Mouse (Mus musculus) adrenal gland, adult 8-10 months (tissue): ENCODE measurements around the gene Icmt. TPM values are rescaled to one million over a fixed set of nuclear protein-coding genes. Genes with fewer than 3 reads are reported as not detected.

ENCODE experiments used
- DNase-seq: peaks from one replicate; pipeline ENCODE4 v3.0.0; 2022
- total RNA-seq, 4 experiments: library from RNA; stranded (reverse); gene quantifications; 2 replicates each; pipeline ENCODE4 v1.2.4; 2022

The Icmt gene
- total RNA-seq, 4 experiments from 2014 or later, result 54.1 to 66.7 (median 59.6) TPM

DNA sequence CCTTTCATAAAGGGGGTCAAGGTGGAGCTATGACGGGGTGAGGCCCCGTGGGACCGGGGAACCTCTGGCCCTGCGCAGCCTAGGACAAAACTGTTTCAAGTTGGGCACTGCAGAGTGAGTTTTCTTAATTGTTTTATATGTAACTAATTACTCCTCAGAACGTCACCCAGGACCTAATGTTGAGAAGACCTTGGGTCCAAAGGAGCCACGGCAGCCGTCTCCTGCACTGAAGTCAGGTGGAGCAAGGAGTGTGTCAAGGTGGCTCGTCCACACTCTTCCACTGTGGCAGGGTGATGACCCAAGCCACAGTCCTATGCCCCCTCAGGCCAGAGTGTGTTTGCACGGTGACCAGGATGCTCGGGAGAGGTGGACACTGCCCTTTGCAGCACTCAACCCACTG lies 6.1 kb downstream of the Icmt start:
- no peak for DNase-seq

DNA sequence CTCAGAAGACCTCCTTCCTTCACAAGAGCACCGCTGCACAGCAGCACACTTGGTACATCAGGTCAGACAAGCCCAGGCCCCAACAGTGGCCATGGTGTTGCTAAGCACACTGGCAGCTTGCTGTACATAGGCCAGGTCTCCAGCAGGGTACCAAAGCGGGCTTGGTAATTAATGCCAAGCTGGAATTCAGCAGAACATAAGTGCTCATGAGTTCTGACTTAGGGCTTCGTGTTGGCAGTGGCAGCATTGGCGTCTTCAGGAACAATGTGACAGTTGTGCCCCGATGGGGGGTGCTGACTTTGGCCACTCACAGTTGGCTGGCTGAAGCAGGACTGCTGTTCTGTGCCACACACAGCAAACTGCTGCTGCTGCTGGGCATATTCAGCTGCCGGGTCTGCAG lies 7.7 kb downstream of the Icmt start:
- no peak for DNase-seq

DNA sequence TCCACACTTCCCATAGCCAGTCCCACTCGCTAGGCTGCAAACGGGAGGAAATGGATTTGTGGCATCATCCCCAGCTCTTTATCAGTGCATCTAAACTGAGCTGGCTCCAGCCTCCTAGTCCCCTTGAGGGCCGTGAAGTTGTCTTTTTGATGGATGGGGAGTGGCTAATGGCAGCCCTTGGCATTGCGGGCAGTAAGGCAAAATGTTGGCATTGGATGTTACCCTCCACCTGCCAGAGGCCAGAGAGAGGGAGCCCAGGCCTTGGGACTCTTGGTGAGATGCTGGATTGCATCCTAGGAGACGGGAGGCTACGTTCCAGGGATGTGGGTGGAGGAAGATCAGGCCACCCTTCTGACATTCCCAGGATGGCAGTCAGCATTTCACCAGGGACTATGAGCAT lies 9.0 kb downstream of the Icmt start:
- no peak for DNase-seq

DNA sequence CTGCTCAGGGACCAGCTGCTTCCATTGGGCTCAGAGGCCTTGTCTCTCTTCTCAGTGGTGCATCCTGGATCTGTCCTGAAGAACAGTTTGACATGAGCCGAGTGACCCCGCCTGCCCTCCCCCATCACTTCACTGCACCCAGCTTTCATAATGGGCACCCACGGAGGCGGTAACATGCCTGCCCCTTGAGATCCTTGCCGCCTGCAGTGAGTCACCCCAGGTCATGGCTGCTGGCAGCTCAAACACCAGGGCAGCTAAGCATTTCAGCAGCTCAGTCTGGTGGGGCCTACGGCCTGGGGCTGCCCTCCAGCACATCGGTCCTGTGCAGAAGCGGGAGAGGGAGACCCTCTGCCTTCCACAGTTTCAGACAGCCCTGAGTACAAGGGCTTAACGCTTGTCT lies 10.5 kb downstream of the Icmt start:
- DNase-seq, result no peak

DNA sequence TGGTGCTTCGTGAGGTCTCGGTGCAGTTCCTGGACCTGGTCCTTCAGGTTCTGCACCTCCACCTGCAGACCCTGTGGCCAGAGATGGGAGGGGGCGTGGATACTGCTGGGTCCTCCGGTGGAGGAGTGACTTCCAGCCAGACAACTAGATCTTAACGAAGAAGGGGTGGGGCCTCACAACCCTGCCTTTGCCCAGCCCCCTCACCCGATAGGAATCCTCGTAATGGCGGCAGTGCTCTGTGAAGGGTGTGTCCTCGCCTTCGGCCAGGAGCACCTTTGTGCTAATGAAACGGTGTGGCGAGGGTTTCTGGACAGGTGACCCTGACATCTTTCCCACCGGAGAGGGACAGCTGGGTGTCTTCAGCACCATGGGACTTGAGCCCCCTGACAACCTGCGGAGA lies 15.2 kb downstream of the Icmt start:
- DNase-seq, result no peak

DNA sequence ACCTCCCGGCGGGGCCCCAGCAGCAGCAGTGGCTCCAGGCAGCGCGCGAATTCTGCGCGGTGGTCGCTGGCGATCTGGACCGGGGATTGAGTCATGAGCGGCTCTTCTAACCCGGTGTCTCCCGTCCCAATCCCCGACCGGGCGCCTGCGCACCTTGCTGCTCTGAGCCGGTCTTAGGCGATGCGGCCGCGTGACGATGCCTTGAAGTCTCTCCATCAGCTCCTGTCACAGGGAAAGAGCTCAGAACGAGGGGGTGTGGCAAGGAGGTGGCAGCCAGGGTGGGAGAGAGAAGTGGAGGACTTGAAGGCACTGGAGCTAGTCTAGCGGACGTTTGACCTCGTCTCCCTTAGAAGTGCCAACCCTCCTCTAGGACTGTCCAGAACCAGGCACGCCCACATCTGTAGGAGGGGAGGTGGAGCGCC lies 16.2 kb downstream of the Icmt start:
- no peak for DNase-seq

DNA sequence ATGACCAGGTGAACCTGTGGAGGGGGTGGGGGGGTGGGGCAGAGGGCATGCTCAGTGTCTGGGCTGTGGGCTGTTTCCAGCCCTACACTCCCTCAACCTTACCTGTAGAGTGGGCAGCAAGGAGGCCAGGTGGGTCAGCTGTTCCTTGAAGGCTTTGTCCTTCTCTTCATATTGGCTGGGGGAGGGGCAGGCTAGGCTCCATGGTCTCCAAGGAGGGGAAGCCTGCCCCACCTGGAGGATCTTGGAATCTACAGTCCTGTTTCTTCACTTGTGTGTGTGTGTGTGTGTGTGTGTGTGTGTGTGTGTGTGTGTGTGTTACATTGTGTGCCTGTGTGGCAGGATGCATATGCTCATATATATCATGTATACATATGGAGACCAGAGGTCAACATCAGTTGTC lies 16.9 kb downstream of the Icmt start:
- no peak for DNase-seq

DNA sequence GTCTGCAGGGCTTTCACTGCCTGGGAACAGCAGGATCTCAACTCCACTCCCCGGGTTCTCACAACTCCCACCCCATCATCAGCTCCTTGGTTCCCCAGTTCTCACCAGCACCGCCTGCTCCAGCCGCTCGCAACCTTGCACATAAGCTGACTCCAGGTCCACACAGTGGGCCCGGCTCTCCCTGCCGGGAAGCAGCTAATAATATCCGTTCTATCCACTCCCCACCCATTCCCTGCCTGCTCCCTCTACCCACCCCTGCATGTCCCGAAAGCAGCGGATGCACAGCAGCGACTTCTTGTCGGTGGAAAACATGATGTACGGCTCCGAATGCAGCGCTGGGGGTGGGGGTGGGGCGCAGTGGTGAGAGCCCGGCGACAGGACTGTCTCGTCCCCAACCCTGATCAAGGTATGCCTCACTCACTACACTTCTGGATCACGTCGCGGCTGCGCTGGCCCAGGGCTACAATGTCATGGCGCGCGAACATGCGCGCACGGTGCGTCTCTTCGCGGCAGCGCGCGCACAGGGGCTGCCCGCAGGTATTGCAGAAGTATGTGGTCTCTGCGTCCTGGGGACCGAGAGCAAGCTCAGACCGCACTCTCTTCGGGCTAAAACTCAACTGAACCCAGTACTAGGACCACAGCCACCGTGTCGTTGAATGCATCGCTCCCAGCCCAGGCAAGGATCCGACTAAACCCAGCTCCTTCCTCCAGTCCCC lies 18.6 kb downstream of the Icmt start:
- DNase-seq, result no peak

DNA sequence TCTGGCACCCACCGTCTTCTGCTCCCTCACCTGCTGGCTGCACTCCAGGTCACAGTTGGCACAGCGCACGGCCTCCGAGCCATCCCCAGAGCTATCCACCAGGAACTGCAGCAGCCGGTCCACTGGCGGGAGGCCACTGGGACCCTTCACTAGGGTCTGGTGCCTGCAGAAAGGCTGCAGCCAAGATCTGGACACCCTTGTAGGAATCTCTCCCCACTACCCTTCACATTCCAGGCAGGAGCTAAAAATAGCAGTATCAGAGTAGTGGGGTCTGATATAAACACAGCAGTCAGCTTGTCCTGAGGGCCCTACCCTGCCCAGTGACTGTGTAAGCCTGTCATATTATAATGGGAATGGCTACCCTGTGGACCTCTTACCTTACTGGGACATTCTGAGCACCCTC lies 20.6 kb downstream of the Icmt start:
- DNase-seq, result no peak

DNA sequence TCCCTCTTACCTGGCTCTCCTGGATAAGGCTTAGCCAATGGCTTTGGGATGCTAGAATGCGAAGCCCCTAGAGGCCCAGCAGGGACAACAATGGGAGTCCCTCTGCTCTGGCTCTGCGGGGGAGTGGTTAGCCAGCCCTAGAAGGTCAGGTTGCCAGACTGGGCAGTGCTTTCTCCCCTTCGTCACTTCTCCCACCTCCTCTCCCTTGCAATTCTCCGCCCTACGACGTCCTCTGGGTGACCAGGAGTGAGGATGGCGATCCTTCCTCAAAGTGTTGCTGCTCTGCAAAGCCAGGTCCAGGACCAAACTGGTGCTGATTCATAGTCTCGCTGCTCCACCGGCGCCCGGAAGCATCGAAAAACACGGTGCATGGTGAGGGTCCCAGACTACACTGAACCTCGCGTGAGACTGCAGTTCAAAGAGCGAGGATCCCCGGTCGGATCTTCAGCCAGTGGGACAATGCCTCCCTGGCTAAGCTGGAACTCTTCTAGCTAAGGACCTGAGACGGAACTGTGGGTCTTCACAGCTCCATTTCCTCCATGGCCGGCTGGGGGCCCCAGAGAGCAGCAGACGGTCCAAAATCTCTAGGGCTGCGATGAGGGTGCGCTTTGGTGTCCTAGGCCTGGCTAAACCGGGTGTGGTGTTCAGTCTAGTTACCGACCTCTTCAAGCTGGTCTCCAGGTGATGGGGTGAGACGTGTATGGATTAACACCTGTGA lies 21.6 kb downstream of the Icmt start, which contains the start of gene Rnf207:
Gene Rnf207, minus strand, starts transcription at position 477 of the 718 bp plus-strand sequence.
- no peak for DNase-seq

DNA sequence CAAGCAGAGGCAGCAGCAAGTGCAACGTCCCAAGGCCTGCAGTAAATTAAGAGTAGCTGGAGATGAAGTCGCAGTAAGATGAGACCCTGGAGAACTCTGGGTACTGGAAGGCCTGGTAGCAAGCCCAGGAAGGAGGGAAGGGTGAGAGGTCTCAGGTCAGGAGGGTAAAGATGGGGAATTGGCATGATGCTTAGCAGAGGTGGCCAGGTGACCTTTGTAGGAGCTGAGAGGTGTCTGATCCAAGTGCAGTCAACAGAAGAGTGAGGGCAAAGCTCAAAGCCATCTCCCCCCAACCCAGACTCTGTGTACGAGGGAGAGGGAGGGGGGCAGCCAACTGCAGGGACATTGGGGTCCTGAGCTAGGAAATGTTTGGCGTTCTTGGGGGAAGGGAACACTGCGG lies 24.4 kb downstream of the Icmt start:
- no peak for DNase-seq

DNA sequence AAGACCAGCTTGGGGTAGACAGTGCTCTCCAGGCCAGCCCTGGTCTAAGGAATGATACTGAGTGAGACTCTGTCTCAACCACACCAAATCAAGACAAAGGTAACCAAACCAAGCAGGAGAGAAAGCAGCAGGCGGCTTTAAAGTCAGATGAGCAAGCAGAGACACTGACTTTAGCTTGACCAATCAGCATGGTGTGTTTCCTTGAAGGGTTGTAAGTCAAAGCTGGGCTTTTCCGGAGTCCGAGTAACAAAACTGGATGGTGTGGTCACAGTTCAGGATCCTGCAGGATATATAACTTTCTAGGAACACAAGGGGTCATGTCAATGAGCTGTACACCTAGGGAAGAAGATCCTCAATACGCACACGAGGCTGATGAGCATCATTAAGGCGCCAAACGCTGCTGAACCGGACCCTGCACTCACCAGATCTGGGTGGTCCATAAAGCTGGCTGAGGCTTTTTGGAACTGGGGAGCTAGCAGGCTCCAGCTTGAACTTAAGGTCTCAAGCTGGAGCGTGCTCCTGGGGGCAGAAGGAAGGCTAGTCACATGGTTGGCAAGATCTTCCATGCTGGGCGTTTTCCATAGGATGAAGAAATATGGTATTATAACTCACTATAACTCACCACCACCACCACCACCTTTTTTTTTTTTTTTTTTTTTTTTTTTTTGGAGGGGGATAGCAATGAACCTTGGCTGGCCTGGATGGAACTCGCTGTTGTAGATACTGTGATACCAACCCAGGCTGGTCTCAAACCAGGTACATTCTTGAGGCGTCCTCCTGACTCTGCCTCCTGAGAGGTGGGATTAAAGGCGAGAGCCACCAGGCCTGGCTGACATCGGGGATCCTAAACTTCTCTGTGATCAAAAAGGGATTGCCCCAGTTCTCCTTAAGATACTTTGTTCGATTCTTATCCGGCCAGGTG lies 27.9 kb downstream of the Icmt start:
- DNase-seq, result no peak

DNA sequence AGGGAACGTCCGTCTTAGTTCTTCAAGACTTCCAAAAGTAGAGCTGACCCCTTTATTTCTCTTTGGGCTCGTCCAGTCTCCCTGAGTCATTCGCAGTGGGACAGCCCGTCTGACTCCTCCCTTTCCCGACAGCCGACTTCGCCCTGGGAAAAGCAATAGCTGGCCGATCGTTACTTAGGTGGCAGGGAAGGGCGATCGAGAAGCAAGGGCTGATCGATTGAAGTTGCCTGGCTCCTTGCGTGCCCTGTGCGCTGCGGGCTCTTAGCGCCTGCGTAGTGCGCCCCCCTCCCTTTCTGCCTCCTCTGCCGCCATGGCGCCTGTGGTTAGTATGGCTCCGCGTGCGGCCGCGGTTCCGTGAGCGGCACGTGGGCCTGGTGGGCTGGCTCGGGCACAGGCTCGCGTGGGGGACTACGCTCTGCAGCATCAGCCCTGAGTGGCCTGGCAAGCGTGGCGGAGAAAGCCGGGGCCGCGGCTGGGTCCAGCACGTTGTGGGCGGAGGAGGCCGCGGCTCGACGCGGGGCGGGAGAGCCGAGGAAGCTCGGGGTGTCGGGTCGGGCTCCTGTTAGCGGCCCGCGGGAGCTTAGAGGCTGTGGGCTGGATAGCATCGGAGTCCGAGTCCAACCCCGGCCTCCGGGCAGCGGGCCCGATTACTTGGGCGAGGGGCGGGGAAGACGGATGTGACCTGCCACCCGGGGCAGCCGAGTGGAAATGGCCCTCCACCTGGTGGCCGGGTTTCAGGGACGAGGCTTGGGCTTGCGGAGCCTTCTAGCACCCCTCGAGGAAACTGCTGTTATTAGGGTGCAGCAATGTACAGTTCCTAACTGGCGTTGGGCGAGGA lies 28.8 kb downstream of the Icmt start, which contains the start of gene Rpl22:
Gene Rpl22, plus strand, starts transcription at position 169 of the 838 bp plus-strand sequence.
- peak; percentile 94 for DNase-seq

DNA sequence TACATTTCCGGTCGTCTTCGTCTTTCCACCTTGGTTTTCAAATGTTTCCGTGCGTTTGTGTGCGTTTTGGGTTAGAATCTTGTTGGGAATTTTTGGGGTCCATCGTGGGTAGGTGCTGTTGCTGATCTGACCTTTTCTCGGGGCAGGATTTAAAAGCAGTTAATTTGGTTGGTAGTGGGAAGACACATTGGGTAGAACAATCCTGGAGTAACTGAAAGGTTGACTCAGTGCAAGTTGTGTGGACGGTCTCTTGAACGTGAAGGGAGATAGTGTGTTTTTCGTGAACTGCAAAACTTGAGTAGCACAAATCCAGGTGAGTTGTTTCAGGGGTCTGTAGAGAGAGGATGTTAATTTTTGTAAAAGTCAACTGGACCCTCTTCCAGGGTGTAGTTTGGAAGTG lies 29.5 kb downstream of the Icmt start:
- no peak for DNase-seq

DNA sequence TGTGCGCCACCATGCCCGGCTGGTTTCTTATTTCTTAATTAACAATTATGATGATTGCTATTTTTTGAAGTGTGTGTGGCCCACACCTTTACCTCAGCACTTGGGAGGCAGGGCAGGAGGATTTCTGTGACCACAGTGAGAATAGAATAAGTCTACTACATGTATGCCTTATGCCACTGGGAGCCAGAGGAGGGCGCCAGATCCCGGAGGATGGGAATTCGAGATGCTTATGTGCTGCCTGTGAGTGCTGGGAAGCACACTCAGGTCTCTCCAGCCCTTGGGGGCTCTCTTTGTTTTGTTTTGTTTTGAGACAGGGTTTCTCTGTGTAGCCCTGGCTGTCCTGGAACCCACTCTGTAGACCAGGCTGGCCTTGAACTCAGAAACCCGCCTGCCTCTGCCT lies 31.7 kb downstream of the Icmt start:
- no peak for DNase-seq

DNA sequence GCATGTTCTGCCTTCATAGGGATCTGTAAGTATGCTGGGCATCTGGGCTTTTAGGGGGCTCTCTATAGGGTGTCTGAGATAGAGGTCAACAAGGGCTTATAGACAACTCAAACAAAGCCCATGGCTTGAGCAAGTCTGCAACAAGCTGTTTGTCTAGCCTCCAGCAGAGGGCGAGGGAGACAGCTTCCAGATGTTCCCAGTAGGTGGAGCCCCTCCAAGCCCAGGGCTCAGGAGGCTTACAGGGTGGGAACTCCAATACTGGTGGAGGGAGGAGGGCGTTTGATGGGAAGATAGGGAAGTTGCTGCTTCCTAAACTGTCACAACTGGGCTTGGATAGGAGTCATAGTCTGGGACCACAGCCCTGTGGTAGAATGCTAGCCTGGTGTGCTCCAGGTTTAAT lies 35.9 kb downstream of the Icmt start:
- peak; percentile 30 for DNase-seq

DNA sequence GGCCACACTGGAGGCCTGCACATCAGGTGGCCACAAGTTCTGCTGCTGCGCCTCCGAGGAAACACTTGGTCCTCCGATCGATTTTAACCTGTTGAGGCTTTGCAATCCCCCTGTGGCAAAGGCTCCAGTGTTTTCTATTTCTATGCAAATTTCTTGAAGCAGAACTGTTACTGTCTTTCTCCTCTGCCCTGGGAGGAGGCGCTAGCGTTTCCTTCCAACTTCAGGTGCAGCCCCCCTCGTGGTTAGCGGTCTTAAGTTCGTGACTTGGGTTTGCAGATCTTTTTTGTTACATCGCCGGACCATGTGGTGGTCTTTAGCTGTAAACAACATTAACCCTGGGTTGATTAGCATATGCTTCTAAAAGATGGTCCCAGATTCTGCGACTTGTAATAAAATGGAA lies 36.6 kb downstream of the Icmt start:
- DNase-seq, result no peak

DNA sequence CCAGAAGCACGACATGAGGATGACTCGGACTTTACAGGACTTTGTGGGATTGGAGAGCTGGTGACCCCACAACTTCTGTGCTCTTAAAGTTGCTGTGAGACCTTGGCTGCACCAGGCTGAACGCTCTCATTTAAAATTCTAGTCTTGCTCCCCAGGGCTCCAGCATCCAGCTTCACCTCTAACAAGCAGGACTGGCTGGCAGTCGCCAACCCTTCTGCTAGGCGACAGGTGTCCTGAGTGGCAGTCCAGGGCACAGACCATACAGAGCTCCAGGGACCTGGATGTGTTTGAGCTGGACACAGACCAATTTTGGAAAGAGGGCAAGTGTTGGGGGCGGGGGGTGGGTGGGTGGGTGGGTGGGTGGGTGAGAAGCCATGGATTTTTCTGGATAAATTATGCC lies 40.7 kb downstream of the Icmt start:
- DNase-seq, result no peak

DNA sequence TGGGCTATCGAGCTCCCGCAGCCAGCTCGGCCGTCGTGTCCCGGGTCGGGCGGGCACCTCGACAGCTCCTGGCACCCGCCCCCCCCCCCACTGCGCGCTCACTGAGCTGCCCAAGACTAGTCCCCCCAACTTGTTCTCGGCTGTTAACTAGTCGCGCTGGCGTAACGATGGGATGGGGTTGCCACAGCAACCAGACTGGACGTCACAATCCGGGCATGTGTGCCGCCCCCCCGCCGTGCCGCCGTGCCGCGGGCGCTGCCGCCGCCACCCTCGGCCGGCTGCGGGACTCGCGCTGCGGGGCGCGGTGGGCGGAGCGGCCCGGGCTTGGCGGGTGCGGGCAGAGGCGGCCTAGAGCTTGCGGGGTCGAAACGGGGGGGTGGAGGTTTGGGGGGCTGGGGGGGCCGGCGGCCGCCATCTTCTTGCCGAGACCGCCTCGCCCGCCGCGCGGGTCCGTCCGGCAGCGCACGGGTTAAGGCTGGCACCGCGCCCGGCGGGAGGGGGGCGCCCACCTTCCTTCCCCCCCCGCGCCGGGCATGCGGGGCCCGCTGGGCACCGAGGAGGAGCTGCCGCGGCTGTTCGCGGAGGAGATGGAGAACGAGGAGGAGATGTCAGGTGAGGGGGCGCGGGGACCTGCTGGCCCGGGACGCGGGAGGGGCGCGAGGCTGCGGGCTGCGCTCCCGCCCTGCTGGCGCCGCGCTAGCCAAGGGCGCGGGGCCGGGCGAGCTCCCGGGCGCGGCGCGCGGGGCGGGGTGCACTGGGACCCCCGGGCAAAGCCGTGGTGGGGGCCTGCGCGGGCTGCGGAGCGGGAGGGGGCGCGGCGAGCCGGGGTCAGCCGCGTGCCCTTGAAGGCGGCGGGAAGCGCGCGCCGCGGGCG lies 41.6 kb downstream of the Icmt start, which contains the start of gene Chd5:
Gene Chd5, plus strand, starts transcription at position 233 of the 874 bp plus-strand sequence.
- DNase-seq, result no peak

DNA sequence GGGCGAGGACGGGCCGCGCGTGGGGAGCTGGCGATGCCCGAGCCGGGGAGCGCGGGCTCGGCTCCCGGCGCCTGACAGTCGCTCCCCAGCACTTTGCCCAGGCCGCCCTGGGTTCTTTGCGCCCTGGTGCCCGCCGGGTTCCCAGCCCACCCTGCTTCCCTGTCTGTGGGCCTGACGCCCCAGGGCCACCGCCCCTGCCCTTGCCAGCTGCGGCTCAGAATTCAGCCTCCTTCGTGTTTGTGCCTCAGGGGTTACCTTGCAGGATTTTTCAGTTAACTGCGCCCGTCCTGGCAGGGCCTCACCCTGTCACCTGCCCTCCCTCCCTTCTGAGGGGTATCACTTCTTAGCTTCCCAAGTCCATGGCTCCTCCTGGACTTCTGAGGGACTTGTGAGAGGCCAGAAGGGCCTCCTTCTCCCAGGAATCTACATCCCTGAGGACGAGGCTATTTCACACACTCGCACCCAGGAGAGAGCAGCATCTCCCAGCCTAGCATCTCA lies 42.3 kb downstream of the Icmt start:
- DNase-seq, result no peak
